Mouse (Mus musculus) induced T-regulatory cell, adult 2 months (primary cell): Measurements from ENCODE around the gene Iqsec2.
"Not testable (repeated sequence)": the region's sequence is repeated elsewhere in the genome, so short reads cannot be mapped to it uniquely, and the experiment has no call there.

Experiments
- DNase-seq: peaks from one replicate; pipeline ENCODE4 v3.0.0-alpha.2; 2012; ENCODE audit warnings: low read depth

Iqsec2 gene

GRCm38 (mm10) chrX:152179670-152180656 is 35.9 kb downstream of the Iqsec2 start:
- no peak for DNase-seq

- no peak for DNase-seq
These were observed 43.1 kb downstream of the Iqsec2 start for GRCm38 (mm10) chrX:152187151-152187550.

- no peak for DNase-seq
These were observed 47.2 kb downstream of the Iqsec2 start for GRCm38 (mm10) chrX:152191266-152191665.

GRCm38 (mm10) chrX:152197814-152198648 is 54.0 kb downstream of the Iqsec2 start:
- no peak for DNase-seq

- no peak for DNase-seq
These were observed 57.8 kb downstream of the Iqsec2 start for GRCm38 (mm10) chrX:152201737-152202421.

- DNase-seq, result no peak
These were observed 58.5 kb downstream of the Iqsec2 start for GRCm38 (mm10) chrX:152202422-152203103.

- DNase-seq, result no peak
These were observed 59.2 kb downstream of the Iqsec2 start for GRCm38 (mm10) chrX:152203247-152203646.

GRCm38 (mm10) chrX:152205486-152205885 is 61.4 kb downstream of the Iqsec2 start:
- no peak for DNase-seq

GRCm38 (mm10) chrX:152214703-152215102 is 70.6 kb downstream of the Iqsec2 start:
- DNase-seq, result no peak

GRCm38 (mm10) chrX:152218529-152218928 is 74.5 kb downstream of the Iqsec2 start:
- no peak for DNase-seq

GRCm38 (mm10) chrX:152221721-152222120 is 77.7 kb downstream of the Iqsec2 start:
- no peak for DNase-seq

GRCm38 (mm10) chrX:152222226-152222625 is 78.2 kb downstream of the Iqsec2 start:
- DNase-seq, result no peak

- DNase-seq, result no peak
These were observed 79.2 kb downstream of the Iqsec2 start for GRCm38 (mm10) chrX:152223313-152223712.

GRCm38 (mm10) chrX:152224280-152224679 is 80.2 kb downstream of the Iqsec2 start:
- no peak for DNase-seq

GRCm38 (mm10) chrX:152232781-152233763 is 89.0 kb downstream of the Iqsec2 start, which contains the start of gene Kdm5c:
Gene Kdm5c (plus strand): TSS chrX:152233020.
- DNase-seq, result peak; percentile 97

GRCm38 (mm10) chrX:152234125-152234524 is 90.1 kb downstream of the Iqsec2 start:
- DNase-seq, result peak; percentile 17

GRCm38 (mm10) chrX:152235758-152236157 is 91.7 kb downstream of the Iqsec2 start:
- no peak for DNase-seq

- DNase-seq, result not testable (repeated sequence)
These were observed 99.1 kb downstream of the Iqsec2 start for GRCm38 (mm10) chrX:152243140-152243539.

GRCm38 (mm10) chrX:152244492-152245189 is 100.6 kb downstream of the Iqsec2 start:
- no peak for DNase-seq
